Mouse (Mus musculus) neural tube, embryonic 15.5 days (tissue): ENCODE results near the gene Camsap1. TPM values are rescaled to one million over a fixed set of nuclear protein-coding genes. Genes with fewer than 3 reads are reported as not detected.

ENCODE experiments used
- ATAC-seq: fragments of 200-750 bp; cut with Nextera tagmentation; 2 replicates; pipeline ENCODE4 v1.8.0; 2017; ENCODE audit warnings: mild to moderate bottlenecking, moderate TSS enrichment, moderate library complexity; ENCODE audit not compliant: low FRiP score
- H3K27ac ChIP-seq: fragments of 300-500 bp; sonication (generic); replicated peaks from 2 replicates; pipeline ENCODE4 v1.5.1; 2015; ENCODE audit warnings: mild to moderate bottlenecking, inconsistent platforms
- H3K27me3 ChIP-seq: fragments of 300-500 bp; sonication (generic); replicated peaks from 2 replicates; pipeline ENCODE4 v1.6.1; 2015; ENCODE audit warnings: inconsistent platforms
- H3K36me3 ChIP-seq: fragments of 300-500 bp; sonication (generic); 2 replicates; pipeline ENCODE4 v1.6.1; 2015; ENCODE audit warnings: inconsistent platforms
- H3K4me1 ChIP-seq: fragments of 300-500 bp; sonication (generic); 2 replicates; pipeline ENCODE4 v1.6.1; 2015; ENCODE audit warnings: inconsistent platforms
- H3K4me2 ChIP-seq: fragments of 300-500 bp; sonication (generic); 2 replicates; pipeline ENCODE4 v1.6.1; 2015; ENCODE audit warnings: inconsistent platforms, mild to moderate bottlenecking, moderate library complexity
- H3K4me3 ChIP-seq: fragments of 300-500 bp; sonication (generic); replicated peaks from 2 replicates; pipeline ENCODE4 v1.5.1; 2015; ENCODE audit warnings: mild to moderate bottlenecking, inconsistent platforms
- H3K9ac ChIP-seq: fragments of 300-500 bp; sonication (generic); replicated peaks from 2 replicates; pipeline ENCODE4 v1.6.1; 2015; ENCODE audit warnings: mild to moderate bottlenecking, inconsistent platforms
- H3K9me3 ChIP-seq: fragments of 300-500 bp; sonication (generic); replicated peaks from 2 replicates; pipeline ENCODE4 v1.6.1; 2016; ENCODE audit warnings: inconsistent platforms
- WGBS: fragments of 180-500 bp; shearing (Covaris S2); methylation state at CpG from one replicate; pipeline ENCODE4 v1.1.7; 2015; ENCODE audit warnings: mixed read lengths; 5-methylcytosine and 5-hydroxymethylcytosine counted together
- polyA plus RNA-seq: library from polyadenylated mRNA; unstranded; fragments of >200 nt; fragmentation: Nextera tagmentation; extraction: Ambion mirVana; gene quantifications from 2 replicates; pipeline ENCODE4 v1.2.1, GENCODE M21; 2015

Camsap1 gene
- polyA plus RNA-seq, 1 experiment from 2014 or later = 61.6 TPM

DNA sequence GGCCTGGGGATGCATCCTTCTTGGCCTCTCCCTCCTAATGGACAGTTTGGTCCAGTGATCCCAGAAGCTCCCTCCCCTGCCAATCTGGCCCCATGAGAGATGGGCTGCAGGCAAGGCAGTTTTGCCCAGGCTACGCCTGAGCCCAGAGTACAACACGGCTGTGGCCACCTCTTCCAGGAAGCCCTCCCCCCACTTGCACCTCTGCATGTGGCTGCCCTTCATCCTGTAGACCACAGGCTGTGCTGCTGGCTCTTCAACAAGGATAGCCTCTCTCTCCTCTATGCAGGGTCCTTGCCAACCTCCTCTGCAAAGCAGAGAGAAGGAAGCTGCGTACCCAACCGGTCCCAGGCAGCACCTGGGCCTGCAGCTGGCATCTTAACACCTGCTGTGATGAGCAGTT lies 104.0 kb downstream of the Camsap1 start:
- H3K9me3 ChIP-seq = no peaks in the 10 kb centered on the region
- no peaks in the 10 kb centered on the region; the same call in 1 of the 2 replicates for H3K36me3 ChIP-seq
- WGBS = 81% methylated on average over 4 of the region's 4 CpGs
- H3K4me2 ChIP-seq = peak overlapping the region; percentile 78
- H3K27me3 ChIP-seq = peaks cover 6% of the 10 kb centered on the region; the same call in 1 of the 2 replicates
- H3K9ac ChIP-seq = no peak overlapping the region
- no peak overlapping the region for H3K27ac ChIP-seq
- H3K4me3 ChIP-seq = peak overlapping the region; percentile 65; the same call in 1 of the 2 replicates
- peaks cover 25% of the 10 kb centered on the region for H3K4me1 ChIP-seq
- ATAC-seq = no peak

DNA sequence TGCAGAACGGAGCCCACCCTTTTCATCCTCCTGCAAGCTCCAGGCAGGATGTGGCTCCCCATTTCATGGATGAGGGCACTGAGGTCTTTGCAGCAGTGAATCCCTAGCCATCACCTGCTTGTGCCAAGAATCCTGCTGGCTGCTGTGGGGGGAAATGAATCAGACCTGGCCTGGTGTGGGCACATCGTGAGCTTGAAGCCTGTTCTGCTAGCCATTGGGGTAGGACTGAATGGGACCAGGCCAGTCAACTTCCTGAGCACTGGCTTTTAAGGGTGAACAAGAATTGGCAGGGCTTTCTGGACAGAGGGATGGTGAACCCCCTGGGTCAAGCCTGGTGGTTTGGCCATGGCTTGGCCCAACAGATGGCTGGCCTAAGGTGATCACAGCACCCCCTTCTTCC lies 104.6 kb downstream of the Camsap1 start:
- Histone ChIP-seq H3K9me3 (no peaks in the 10 kb centered on the region), H3K9ac (peak overlapping the region; percentile 76), H3K27me3 (peaks cover 6% of the 10 kb centered on the region; the same call in 1 of the 2 replicates), H3K27ac (peak overlapping the region; percentile 69), H3K36me3 (no peaks in the 10 kb centered on the region; the same call in 1 of the 2 replicates), H3K4me3 (peak overlapping the region; percentile 65), H3K4me1 (peaks cover 25% of the 10 kb centered on the region), H3K4me2 (peak overlapping the region; percentile 78)
- no peak for ATAC-seq
- WGBS = 68% methylated on average over 2 of the region's 2 CpGs

DNA sequence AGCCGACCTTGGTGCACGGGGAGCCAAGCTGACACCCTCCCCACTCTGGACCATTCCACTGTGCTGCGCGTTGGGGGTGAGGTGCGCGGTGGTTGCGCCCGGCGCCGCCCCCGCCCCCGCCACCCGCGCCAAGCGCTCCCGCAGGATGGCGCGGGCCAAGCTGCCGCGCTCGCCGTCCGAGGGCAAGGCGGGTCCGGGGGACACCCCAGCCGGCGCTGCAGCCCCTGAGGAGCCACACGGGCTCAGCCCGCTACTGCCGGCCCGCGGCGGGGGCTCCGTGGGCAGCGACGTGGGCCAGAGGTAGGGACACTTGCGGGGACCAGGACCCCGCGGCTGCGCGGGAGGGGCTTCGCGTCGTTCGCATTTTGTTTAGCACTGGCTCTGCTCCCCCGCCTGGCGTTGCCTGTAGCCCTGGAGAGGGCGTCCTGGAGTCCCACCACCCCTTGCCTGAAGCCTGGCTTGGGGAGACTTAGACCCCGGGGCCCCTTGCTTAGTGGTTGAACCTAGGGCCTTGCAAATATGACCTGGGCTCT lies 105.3 kb downstream of the Camsap1 start:
- H3K9ac ChIP-seq = peak overlapping the region; percentile 76
- 2% methylated on average over 49 of the region's 49 CpGs for WGBS
- no peaks in the 10 kb centered on the region; the same call in 1 of the 2 replicates for H3K36me3 ChIP-seq
- peak; percentile 81 for ATAC-seq
- H3K4me3 ChIP-seq = peak overlapping the region; percentile 65
- H3K27me3 ChIP-seq = peaks cover 6% of the 10 kb centered on the region; the same call in 1 of the 2 replicates
- H3K9me3 ChIP-seq = no peaks in the 10 kb centered on the region
- peak overlapping the region; percentile 69 for H3K27ac ChIP-seq
- H3K4me2 ChIP-seq = peak overlapping the region; percentile 78
- H3K4me1 ChIP-seq = peaks cover 25% of the 10 kb centered on the region

DNA sequence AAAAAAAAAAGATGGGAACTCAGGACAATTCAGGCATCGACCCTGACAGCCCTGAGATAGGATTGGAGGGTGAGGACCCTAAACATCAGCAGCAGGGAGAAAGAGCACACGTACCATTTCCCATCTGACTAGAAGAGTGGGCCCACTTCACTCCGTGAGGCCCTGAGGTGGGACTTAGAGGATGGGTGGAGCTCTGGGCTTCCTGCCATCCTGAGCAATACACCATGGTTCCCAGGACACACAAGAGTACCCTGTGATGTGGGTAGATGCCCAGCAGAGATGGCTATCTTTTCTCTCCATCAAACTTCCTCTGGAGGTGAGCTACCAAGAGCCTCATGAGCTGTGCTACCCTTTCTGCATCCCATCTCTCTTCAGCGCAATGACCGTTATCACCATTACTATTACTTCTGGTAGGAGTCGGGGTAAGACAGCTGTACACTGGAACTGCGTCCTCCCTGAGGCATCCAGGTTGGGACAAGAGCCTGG lies 105.8 kb downstream of the Camsap1 start:
- no peak; the same call in 1 of the 2 replicates for ATAC-seq
- peak overlapping the region; percentile 69 for H3K27ac ChIP-seq
- H3K9me3 ChIP-seq = no peaks in the 10 kb centered on the region
- H3K4me1 ChIP-seq = peaks cover 25% of the 10 kb centered on the region
- H3K36me3 ChIP-seq = no peaks in the 10 kb centered on the region; the same call in 1 of the 2 replicates
- peak overlapping the region; percentile 78 for H3K4me2 ChIP-seq
- H3K27me3 ChIP-seq = peaks cover 6% of the 10 kb centered on the region; the same call in 1 of the 2 replicates
- H3K4me3 ChIP-seq = peak overlapping the region; percentile 65
- H3K9ac ChIP-seq = peak overlapping the region; percentile 76
- 19% methylated on average over 7 of the region's 7 CpGs for WGBS

Other genes with a start within 250 kb of the Camsap1 start
- gene Obp2b, start 246.3 kb downstream of the Camsap1 start, polyA plus RNA-seq = not detected in 2 replicates
- not detected in 2 replicates for gene Lcn3, start 217.7 kb downstream of the Camsap1 start, polyA plus RNA-seq
- not detected in 2 replicates for gene Lcn11, start 206.3 kb downstream of the Camsap1 start, polyA plus RNA-seq
- 0.33 TPM in 1 of 2 replicates, not detected in the other for gene Gm13539, start 201.0 kb downstream of the Camsap1 start, polyA plus RNA-seq
- not detected in 2 replicates for gene Glt6d1, start 167.4 kb downstream of the Camsap1 start, polyA plus RNA-seq
- not detected in 2 replicates for gene Lcn9, start 160.1 kb downstream of the Camsap1 start, polyA plus RNA-seq
- not detected in 2 replicates for gene Sohlh1, start 136.0 kb downstream of the Camsap1 start, polyA plus RNA-seq
- 21.3 and 23.7 TPM in 2 replicates for gene Kcnt1, start 119.5 kb downstream of the Camsap1 start, polyA plus RNA-seq
- 138 and 148 TPM in 2 replicates for gene Ubac1, start 38.5 kb upstream of the Camsap1 start, polyA plus RNA-seq
- gene Nacc2, start 139.9 kb upstream of the Camsap1 start, polyA plus RNA-seq = 22.9 and 23.6 TPM in 2 replicates
- 6.9 and 8.5 TPM in 2 replicates for gene Lhx3, start 225.0 kb upstream of the Camsap1 start, polyA plus RNA-seq